Mouse (Mus musculus): ENCODE results near the gene Ndufa3.
A peak's percentile ranks its signal among the peaks of the same experiment; 100 is the strongest.
"Not testable (repeated sequence)": the region's sequence is repeated elsewhere in the genome, so short reads cannot be mapped to it uniquely, and the experiment has no call there.

The Ndufa3 gene

DNA sequence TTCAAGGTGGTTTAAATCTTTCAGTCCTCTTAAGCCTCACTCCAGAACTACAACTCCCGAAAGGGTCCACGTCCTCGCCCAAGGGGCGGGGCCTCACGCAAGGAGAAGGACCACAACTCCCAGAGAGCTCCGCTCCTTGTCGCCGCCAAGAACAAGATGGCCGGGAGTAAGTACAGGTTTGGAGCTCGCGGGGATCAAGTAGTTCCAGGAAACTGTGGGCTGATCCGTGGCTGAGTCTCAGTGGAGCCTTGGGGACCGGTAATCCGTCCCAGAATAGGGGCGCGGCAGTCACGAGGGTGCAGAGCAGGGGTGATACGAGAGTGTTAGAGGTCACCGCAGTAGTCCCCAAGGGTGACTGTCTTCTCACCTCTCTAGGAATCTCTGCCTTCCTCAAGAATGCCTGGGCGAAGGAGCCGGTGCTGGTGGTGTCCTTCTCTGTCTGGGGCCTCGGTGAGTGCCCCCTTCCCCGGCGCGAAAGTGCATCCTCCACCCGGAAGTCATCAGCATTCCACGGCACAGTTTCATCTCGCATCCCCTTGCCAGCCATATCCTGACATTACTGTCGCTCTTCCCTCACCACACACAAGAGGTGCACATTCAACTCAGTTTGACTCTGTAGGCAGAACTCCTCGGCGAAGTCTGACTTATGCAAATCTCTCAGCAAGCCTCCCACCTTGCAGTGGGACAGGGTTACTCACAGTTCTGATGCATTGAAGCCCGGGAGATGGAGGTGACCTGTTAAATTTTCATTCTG, at the start of gene Ndufa3:
TSS of gene Ndufa3 (plus strand) at position 132 of the 754 bp plus-strand sequence.
- DNase-seq (ENCODE audit: low spot score in 2 of 2) = peak; percentile 55 to 81

DNA sequence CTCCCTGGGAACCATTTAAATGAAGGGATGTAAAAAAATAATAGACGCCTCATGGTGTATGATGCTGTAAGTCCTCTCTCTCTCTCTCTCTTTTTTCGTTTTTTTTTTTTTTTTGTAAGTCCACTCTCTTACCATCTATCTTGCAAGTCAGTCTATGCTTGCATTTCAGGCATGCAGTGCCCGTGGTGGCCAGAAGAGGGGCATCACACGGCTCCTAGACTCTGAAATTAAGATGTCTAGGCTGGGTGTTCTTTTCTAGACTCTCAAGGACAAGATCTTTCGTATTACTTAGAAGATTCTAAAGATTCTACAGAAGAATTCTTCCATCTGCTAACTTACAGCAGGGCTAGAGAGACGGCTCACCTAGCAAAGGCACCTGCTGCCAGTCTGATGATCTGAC, 47.4 kb upstream of the Ndufa3 start:
- no peak for DNase-seq (ENCODE audit: low spot score in 2 of 2)

DNA sequence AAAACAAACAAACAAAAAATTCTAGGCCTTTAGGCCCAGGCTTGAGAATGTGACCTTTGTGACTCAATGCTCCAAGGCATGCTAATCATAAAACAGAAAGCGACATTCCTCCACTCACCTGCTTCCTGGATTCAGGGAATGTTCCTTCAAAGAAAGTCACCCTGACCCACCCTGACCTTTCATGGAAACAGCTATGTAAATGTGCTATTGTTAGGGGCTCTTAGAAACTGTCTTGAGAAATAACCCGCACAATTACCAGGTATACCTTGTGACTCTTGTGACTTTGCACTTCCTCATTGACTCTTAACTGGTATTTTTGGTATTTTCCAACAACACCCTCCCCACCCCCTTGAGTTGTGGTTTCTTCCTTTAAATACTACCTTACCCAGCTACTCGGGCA, 46.6 kb upstream of the Ndufa3 start:
- not testable (repeated sequence) for DNase-seq (ENCODE audit: low spot score in 2 of 2)

DNA sequence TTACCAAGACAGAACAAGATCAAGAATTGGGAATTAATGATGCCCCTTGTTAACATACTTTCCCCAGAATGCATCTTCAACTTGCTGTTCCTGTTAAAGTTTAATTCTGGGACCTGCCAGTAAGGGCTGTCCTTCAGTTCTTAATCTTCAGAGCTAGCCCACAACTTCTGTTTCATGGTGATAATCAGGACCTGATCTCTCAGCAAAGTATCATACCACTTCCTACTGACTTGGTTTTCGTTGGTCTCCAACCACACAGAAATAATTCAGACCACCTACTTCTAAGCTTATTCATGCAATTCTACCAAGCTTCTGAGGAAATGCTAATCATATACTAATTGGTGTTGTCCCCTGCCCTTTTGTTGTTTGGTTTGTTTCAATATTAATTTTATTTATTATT, 45.3 kb upstream of the Ndufa3 start:
- DNase-seq (ENCODE audit: low spot score in 2 of 2) = no peak

DNA sequence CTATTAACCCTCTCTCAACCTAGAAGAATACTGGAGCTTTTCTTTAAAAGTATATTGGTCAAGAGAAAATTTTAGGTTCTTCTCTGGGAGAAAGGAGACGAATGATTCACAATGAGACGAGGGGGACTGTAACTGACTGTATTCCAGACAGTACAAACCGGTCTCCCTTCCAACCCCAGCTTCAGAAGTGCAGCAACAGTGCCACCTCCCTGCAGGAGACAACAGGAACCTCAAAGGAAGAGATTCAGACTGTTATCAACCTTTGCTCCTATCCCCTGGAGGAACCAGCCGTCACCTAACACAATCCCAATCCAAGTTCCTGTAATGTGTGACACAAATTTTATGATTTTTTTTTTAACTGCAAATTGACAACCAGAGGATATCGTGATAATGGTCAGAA, 43.0 kb upstream of the Ndufa3 start:
- no peak for DNase-seq (ENCODE audit: low spot score in 2 of 2)

DNA sequence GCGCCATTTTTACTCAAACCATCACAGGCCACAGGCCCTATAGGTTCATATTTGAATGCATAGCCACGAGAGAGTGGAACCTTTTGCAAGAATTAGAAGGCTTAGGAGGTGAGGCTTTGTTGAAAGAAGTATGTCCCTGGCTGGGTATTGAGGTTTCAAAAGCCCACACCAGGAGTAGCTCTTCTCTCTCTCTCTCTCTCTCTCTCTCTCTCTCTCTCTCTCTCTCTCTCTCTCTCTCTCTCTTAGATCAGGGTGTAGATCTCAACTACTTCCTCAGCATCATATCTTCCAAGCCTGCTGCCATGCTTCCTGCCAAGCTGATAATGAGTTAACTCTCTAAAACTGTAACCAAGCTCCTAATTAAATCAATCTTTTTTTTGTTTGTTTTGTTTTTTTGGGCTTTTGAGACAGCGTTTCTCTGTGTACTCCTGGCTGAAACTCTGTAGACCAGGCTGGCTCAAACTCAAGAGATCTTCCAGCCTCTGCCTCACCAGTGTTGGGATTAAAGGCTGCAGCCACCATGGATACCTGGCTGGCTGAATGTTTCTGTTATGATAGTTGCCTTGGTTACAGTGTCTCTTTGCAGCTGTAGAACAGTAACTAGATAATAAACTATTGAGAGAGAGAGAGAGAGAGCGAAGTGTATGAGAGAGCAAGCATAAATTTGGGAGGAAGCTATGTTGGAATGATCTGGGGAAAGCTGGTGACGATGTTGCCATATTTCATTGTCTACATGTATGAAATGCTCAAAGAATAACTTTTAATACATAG, 40.6 kb upstream of the Ndufa3 start:
- DNase-seq (ENCODE audit: low spot score in 2 of 2) = no peak

- DNase-seq (ENCODE audit: low spot score in 2 of 2) = no peak
Observed at GRCm38 (mm10) chr7:3578196-3578595, 39.0 kb upstream of the Ndufa3 start.

DNA sequence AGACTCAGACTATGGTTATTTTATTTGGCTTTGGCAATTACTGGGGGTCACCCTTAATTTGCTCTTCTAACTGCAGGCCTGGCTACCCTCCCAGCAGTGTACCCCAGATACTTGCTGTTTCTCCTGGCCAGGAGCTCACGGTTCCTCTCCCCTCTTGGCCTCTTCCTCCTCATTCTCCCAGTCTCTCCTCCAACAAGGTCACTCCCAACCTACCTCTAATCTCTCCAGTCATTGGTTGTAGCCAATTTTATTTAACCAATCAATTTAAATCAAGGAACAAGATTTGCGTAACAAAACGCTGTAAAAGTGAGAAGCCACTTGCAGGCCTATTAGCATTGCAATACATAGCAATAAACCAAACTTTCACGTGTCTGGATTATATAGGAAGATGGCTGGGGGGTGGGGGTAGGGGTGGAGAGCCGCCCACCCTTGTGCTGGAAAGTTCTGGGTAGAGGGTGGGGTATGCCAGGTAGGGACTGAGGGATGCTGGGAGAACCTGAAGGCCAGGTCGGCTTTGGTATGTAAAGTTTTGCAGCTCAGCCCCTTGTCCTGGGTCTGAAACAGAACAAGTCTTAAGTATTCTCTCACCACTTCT, 38.1 kb upstream of the Ndufa3 start:
- DNase-seq (ENCODE audit: low spot score in 2 of 2) = no peak

GRCm38 (mm10) chr7:3580029-3580428, 37.1 kb upstream of the Ndufa3 start:
- no peak for DNase-seq (ENCODE audit: low spot score in 2 of 2)

- DNase-seq (ENCODE audit: low spot score in 2 of 2) = no peak
Observed at GRCm38 (mm10) chr7:3585763-3586162, 31.4 kb upstream of the Ndufa3 start.

GRCm38 (mm10) chr7:3586255-3586654, 30.9 kb upstream of the Ndufa3 start:
- DNase-seq (ENCODE audit: low spot score in 2 of 2) = no peak

DNA sequence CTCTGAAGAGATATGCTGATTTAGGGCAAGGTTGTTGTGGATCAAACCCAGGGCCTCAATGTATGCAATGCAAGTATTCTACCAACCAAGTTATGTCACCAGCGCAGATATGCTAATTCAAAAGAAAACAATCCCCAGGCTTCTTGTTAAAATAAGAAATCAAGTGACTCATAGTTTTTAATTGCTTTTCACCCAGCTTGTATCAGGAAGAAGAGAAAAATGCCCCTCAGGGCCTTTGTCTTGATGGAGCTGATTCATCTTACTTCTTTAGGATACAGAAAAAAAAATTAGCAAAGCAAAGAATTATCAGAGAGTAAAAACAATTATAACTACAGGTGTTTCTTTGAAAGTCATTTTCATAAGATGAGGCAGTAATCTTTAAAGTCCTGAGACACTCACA, 29.9 kb upstream of the Ndufa3 start:
- no peak for DNase-seq (ENCODE audit: low spot score in 2 of 2)

DNA sequence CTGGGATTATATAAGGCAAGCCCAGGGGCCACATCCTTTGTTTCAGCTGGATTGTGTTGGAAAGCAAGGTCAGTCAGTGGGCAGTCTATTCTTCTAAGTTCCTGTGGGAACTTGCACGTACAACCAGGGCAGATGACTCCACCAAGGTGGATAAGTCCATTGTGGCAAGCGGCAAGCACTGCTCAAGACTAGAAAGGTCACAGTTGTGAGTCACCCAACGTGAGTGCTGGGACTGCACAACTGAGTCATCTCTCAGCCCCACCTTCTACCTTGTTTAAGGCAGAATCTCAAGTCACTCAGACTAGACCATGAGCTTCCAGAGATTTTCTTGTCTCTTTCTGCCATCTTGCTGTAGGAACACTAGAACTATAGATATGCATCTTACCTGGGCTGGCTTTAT, 26.6 kb upstream of the Ndufa3 start:
- DNase-seq (ENCODE audit: low spot score in 2 of 2) = no peak

DNA sequence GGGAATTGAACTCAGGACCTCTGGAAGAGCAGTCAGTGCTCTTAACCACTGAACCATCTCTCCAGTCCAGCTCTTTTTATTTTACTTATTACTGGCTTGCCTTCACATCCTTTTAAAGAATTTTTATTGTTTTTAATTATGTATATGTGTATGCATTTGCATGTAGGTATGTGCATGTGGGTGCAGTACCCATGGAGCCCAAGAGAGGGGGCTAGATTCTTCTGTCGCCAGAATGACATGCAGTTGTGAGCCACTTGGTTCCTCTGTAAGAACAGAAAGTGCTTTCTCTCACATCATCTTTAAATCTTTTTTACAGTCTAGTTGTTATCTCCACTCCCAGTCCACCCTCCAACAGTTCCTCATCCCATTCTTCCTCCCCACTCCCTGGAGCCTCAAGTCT, 25.6 kb upstream of the Ndufa3 start:
- no peak for DNase-seq (ENCODE audit: low spot score in 2 of 2)

GRCm38 (mm10) chr7:3593855-3594254, 23.3 kb upstream of the Ndufa3 start:
- no peak for DNase-seq (ENCODE audit: low spot score in 2 of 2)

GRCm38 (mm10) chr7:3594686-3595085, 22.5 kb upstream of the Ndufa3 start:
- DNase-seq (ENCODE audit: low spot score in 2 of 2) = no peak

- DNase-seq (ENCODE audit: low spot score in 2 of 2) = no peak
Observed at GRCm38 (mm10) chr7:3595146-3595545, 22.0 kb upstream of the Ndufa3 start.

DNA sequence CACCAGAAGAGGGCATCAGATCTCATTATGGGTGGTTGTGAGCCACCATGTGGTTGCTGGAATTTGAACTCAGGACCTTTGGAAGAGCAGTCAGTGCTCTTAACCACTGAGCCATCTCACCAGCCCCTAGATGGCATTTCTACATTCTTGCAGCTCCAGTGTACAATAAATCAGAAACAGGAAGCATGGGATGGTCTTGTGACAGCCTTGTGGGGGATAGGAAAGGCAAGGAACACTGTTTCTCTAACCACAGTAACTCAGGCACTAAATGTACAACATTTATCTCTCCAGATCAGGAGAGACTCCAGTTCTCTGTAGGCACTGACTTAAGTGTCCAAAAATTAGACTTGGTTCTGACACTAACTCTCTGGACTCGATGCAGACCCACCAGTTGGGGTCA, 19.4 kb upstream of the Ndufa3 start:
- DNase-seq (ENCODE audit: low spot score in 2 of 2) = not testable (repeated sequence)

- DNase-seq (ENCODE audit: low spot score in 2 of 2) = peak in 1 of 2 experiments; percentile 56
Observed at GRCm38 (mm10) chr7:3601119-3601518, 16.1 kb upstream of the Ndufa3 start.

DNA sequence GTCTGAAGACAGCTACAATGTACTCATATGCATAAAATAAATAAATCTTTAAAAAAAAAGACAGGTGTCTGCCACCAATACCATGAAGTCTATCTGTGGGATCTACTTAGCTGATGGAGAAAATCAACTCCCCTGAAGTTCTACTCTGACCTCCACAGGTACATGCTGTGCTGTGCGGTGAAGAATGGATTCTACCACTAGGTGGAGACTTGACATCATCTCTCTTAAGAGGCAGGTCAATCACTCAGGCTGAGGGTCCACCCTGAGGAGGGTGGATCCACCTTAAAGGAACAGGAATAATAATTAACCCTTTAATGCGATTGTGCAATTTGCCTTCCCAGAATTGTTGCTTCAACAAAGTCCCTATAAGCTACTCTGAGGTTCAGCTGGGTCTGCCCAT, 10.4 kb upstream of the Ndufa3 start:
- no peak for DNase-seq (ENCODE audit: low spot score in 2 of 2)

- no peak for DNase-seq (ENCODE audit: low spot score in 2 of 2)
Observed at GRCm38 (mm10) chr7:3607391-3607790, 9.8 kb upstream of the Ndufa3 start.

GRCm38 (mm10) chr7:3608668-3609067, 8.5 kb upstream of the Ndufa3 start:
- DNase-seq (ENCODE audit: low spot score in 2 of 2) = no peak

DNA sequence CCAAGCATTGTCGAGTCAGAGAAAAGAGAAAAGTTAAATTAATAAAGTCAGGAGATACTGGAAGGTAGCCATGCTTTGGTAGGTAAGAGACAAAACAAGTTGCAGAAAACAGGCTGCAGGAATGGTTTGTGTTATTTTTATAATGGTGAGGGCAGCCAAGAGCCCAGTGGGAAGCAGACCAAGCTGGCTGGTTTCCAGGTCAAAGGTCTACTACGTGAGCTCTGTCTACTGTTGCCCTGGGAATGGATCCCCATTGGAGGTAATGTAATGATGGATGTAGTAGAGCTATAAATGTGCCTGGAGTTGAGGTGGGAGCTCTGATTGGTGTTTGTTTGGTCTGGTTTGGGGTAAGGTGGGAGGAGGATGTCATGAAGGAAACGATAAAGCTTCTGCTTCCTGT, 8.1 kb upstream of the Ndufa3 start:
- no peak for DNase-seq (ENCODE audit: low spot score in 2 of 2)
